ENCODE assay signal across 17 mouse cellular contexts in the genomic region with DNA sequence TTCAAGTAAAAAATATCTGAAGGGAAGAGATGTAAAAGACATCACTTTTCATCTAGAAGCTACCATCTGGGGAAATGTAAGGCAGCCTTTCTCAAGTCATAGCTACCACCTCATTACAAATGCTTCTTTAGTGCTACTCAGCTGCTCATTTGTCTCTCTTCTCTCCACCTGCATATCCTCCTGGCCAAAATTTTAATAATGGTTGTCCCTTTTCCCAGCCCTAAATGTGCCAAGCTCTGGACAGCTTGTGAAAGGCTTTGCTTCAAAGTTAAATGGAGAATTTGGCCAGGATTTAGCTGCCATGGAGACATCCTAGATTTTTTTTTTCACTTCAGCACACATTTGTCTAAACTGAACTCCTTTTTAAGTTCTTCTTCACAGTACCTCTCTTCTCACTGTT.
DNase-seq lines count a peak whose midpoint lies in the region; ATAC-seq and TF ChIP-seq lines count a peak whose summit lies in the region.
"Had no signal": no experiment of that assay in that cellular context is flagged by ENCODE, and none has a peak within 500 bp of the region (broad histone marks: within the 10 kb centered on the region; RNA-seq: fewer than 3 reads in every experiment).

No protein-coding gene starts in this region.

- no peaks in the 10 kb centered on the region for H3K9me3 ChIP-seq in midbrain, postnatal 0 days (ENCODE audit: low read length)
- H3K9me3 ChIP-seq in midbrain, embryonic 11.5 days (ENCODE audit: control insufficient read depth, low read length), result no peaks in the 10 kb centered on the region
- H3K9me3 ChIP-seq: embryonic facial prominence, embryonic 12.5 days; heart, embryonic 15.5 days; limb, embryonic 13.5 days had no signal

- TF ChIP-seq CTCF in midbrain, postnatal 0 days (IDR thresholded peaks at IDR 0.05), result no peak

- H3K4me1 ChIP-seq in midbrain, postnatal 0 days (ENCODE audit: insufficient read depth, low read length), result no peaks in the 10 kb centered on the region
- no peaks in the 10 kb centered on the region for H3K4me1 ChIP-seq in midbrain, embryonic 11.5 days (ENCODE audit: control insufficient read depth, insufficient read depth, low read length)
- H3K4me1 ChIP-seq: embryonic facial prominence, embryonic 12.5 days; heart, embryonic 15.5 days; limb, embryonic 13.5 days had no signal

- no peak for ATAC-seq in midbrain, postnatal 0 days (ENCODE audit: low FRiP score)
- no peak for ATAC-seq in midbrain, embryonic 11.5 days (ENCODE audit: low FRiP score)
- ATAC-seq: inflammation-experienced regulatory T-cells, adult 6 months; liver, postnatal 0 days had no signal

- H3K27ac ChIP-seq in midbrain, postnatal 0 days (ENCODE audit: low read depth, low read length), result no peak overlapping the region
- H3K27ac ChIP-seq in midbrain, embryonic 11.5 days (ENCODE audit: low read depth, low read length), result no peak overlapping the region
- H3K27ac ChIP-seq: embryonic facial prominence, embryonic 12.5 days; heart, embryonic 15.5 days; limb, embryonic 13.5 days; stomach, postnatal 0 days had no signal

- H3K36me3 ChIP-seq in midbrain, postnatal 0 days (ENCODE audit: insufficient read depth, low read length), result no peaks in the 10 kb centered on the region
- H3K36me3 ChIP-seq in midbrain, embryonic 11.5 days (ENCODE audit: control insufficient read depth, insufficient read depth, low read length), result no peaks in the 10 kb centered on the region
- H3K36me3 ChIP-seq: embryonic facial prominence, embryonic 12.5 days; heart, embryonic 15.5 days; limb, embryonic 13.5 days had no signal

- H3K4me2 ChIP-seq in midbrain, postnatal 0 days (ENCODE audit: low read depth, low read length, poor library complexity, severe bottlenecking), result no peak overlapping the region
- H3K4me2 ChIP-seq in midbrain, embryonic 11.5 days, result no peak overlapping the region
- H3K4me2 ChIP-seq: embryonic facial prominence, embryonic 12.5 days; heart, embryonic 15.5 days; limb, embryonic 13.5 days had no signal

- no peak overlapping the region for H3K9ac ChIP-seq in midbrain, postnatal 0 days (replicated peaks; ENCODE audit: low read length, poor library complexity, severe bottlenecking)
- H3K9ac ChIP-seq in midbrain, embryonic 11.5 days (ENCODE audit: low read length), result no peak overlapping the region
- H3K9ac ChIP-seq: embryonic facial prominence, embryonic 12.5 days; heart, embryonic 15.5 days; limb, embryonic 13.5 days; liver, postnatal 0 days had no signal

- no peak overlapping the region for H3K4me3 ChIP-seq in midbrain, postnatal 0 days (ENCODE audit: low read depth, low read length)
- H3K4me3 ChIP-seq in midbrain, embryonic 11.5 days (ENCODE audit: low read depth, low read length), result no peak overlapping the region
- H3K4me3 ChIP-seq: embryonic facial prominence, embryonic 12.5 days; heart, embryonic 15.5 days; limb, embryonic 13.5 days had no signal

- H3K27me3 ChIP-seq in midbrain, postnatal 0 days (ENCODE audit: insufficient read depth, low read length), result no peaks in the 10 kb centered on the region
- H3K27me3 ChIP-seq in midbrain, embryonic 11.5 days (ENCODE audit: control insufficient read depth, insufficient read depth, low read length), result no peaks in the 10 kb centered on the region
- H3K27me3 ChIP-seq: embryonic facial prominence, embryonic 12.5 days; heart, embryonic 15.5 days; limb, embryonic 13.5 days had no signal

- DNase-seq in cerebellum, adult 9-11 months, result peak; percentile 21
- no peak for DNase-seq in cerebellum, adult 11 months
- peak; percentile 39 for DNase-seq in midbrain, postnatal 0 days (ENCODE audit: low spot score)
- no peak for DNase-seq in midbrain, embryonic 11.5 days (ENCODE audit: low spot score, missing footprints)
- peak; percentile 13 to 26 for DNase-seq in layer of hippocampus, postnatal 10 days (ENCODE audit: low spot score in 2 of 2)
- DNase-seq in telencephalon, adult 2 months (ENCODE audit: low read depth, low spot score), result peak; percentile 38
- no peak for DNase-seq in kidney, adult 11 months
- no peak for DNase-seq in ovary, adult 18-20 months (ENCODE audit: low spot score)
- DNase-seq: adrenal gland, postnatal 10 days; kidney, postnatal 10 days; liver, postnatal 0 days; spleen, adult 18-20 months had no signal

Comparison
In these comparisons a context has a peak if more than half of its experiments do, and no peak if none do; other contexts are left out.
1. DNase-seq: peak in cerebellum, adult 9-11 months (single experiment), midbrain, postnatal 0 days (single experiment), layer of hippocampus, postnatal 10 days (2 of 2) and telencephalon, adult 2 months (single experiment); none in cerebellum, adult 11 months (single experiment), midbrain, embryonic 11.5 days (single experiment), kidney, adult 11 months (single experiment) and ovary, adult 18-20 months (single experiment).